Comparison of ENCODE assay signal across 11 mouse cellular contexts in genomic region chrX:100797370-100797769, GRCm38 (mm10).
"Had no signal": no experiment of that assay in that cellular context is flagged by ENCODE, and none has a peak within 500 bp of the region (broad histone marks: within the 10 kb centered on the region; RNA-seq: fewer than 3 reads in every experiment).

No protein-coding gene starts in this region.

- H3K27ac ChIP-seq: kidney, postnatal 0 days; limb, embryonic 15.5 days; liver, embryonic 12.5 days; midbrain, embryonic 13.5 days had no signal

- H3K4me2 ChIP-seq: limb, embryonic 15.5 days; liver, embryonic 12.5 days; lung, embryonic 14.5 days; midbrain, embryonic 13.5 days had no signal

- H3K4me1 ChIP-seq: limb, embryonic 15.5 days; liver, embryonic 12.5 days had no signal

- H3K9ac ChIP-seq: limb, embryonic 15.5 days; liver, embryonic 12.5 days; lung, embryonic 14.5 days; midbrain, embryonic 13.5 days had no signal

- ATAC-seq: liver, embryonic 12.5 days; midbrain, embryonic 13.5 days had no signal

- H3K4me3 ChIP-seq: limb, embryonic 15.5 days; liver, embryonic 12.5 days; midbrain, embryonic 13.5 days had no signal

- H3K36me3 ChIP-seq: liver, embryonic 12.5 days had no signal

- DNase-seq: kidney, adult 11 months; kidney, adult 9 months; kidney, postnatal 36 days; lung, embryonic 14.5 days; lung, postnatal 10 days; lung, postnatal 4 days; thymus, postnatal 36 days had no signal

- H3K27me3 ChIP-seq: limb, embryonic 15.5 days; midbrain, embryonic 13.5 days had no signal

- H3K9me3 ChIP-seq: limb, embryonic 15.5 days; liver, embryonic 12.5 days; midbrain, embryonic 13.5 days had no signal
